Mouse (Mus musculus) hindbrain, embryonic 10.5 days (tissue): ENCODE measurements around the gene Smim23. TPM values are rescaled to one million over a fixed set of nuclear protein-coding genes. Genes with fewer than 3 reads are reported as not detected.

ENCODE experiments used
- polyA plus RNA-seq: library from polyadenylated mRNA; unstranded; fragments of >200 nt; fragmentation: Nextera tagmentation; extraction: Ambion mirVana; gene quantifications from 2 replicates; pipeline ENCODE4 v1.2.1, GENCODE M21; 2016

Smim23 gene
- polyA plus RNA-seq, 1 experiment from 2014 or later, result not detected

Other genes starting within 250 kb of the Smim23 start
- gene Fbxw11, start 181.9 kb downstream of the Smim23 start, polyA plus RNA-seq, result 89.8 and 94.9 TPM in 2 replicates